Mouse (Mus musculus): ENCODE results near the gene Nlrp9b. TPM values are rescaled to one million over a fixed set of nuclear protein-coding genes. Genes with fewer than 3 reads are reported as not detected.
"Not testable (repeated sequence)": the region's sequence is repeated elsewhere in the genome, so short reads cannot be mapped to it uniquely, and the experiment has no call there.

Nlrp9b gene
- polyA plus RNA-seq, 1 experiment from 2014 or later, result not detected

- H3K27me3 ChIP-seq (replicated peaks; ENCODE audit: control insufficient read depth, insufficient read depth, low read length), result no peaks in the 10 kb centered on the region
- H3K4me1 ChIP-seq (ENCODE audit: control insufficient read depth, insufficient read depth, low read length), result no peaks in the 10 kb centered on the region
- ATAC-seq (ENCODE audit: low read depth) (no peak), DNase-seq (ENCODE audit: low spot score) (no peak)
- no peaks in the 10 kb centered on the region for H3K9me3 ChIP-seq (ENCODE audit: control insufficient read depth, low read length)
- 63% methylated on average over 2 of the region's 2 CpGs for WGBS
- H3K27ac ChIP-seq (replicated peaks; ENCODE audit: low read depth, low read length), result no peak overlapping the region
- H3K4me3 ChIP-seq (ENCODE audit: low read depth, low read length), result no peak overlapping the region
- no peaks in the 10 kb centered on the region for H3K36me3 ChIP-seq (ENCODE audit: control insufficient read depth, insufficient read depth, low read length)
- H3K9ac ChIP-seq (ENCODE audit: low read depth, low read length), result no peak overlapping the region
- no peak overlapping the region for H3K4me2 ChIP-seq (ENCODE audit: low read depth, low read length)
Measured at GRCm38 (mm10) chr7:20009987-20010386, 18.7 kb downstream of the Nlrp9b start.

- H3K9me3 ChIP-seq (ENCODE audit: control insufficient read depth, low read length); H3K27me3 ChIP-seq (replicated peaks; ENCODE audit: control insufficient read depth, insufficient read depth, low read length); DNase-seq (ENCODE audit: low spot score); H3K4me2 ChIP-seq (ENCODE audit: low read depth, low read length); ATAC-seq (ENCODE audit: low read depth); H3K27ac ChIP-seq (replicated peaks; ENCODE audit: low read depth, low read length); H3K4me1 ChIP-seq (ENCODE audit: control insufficient read depth, insufficient read depth, low read length); H3K9ac ChIP-seq (ENCODE audit: low read depth, low read length); H3K36me3 ChIP-seq (ENCODE audit: control insufficient read depth, insufficient read depth, low read length); H3K4me3 ChIP-seq (ENCODE audit: low read depth, low read length): not testable (repeated sequence)
- WGBS, result 72% methylated on average over 4 of the region's 4 CpGs
Measured at GRCm38 (mm10) chr7:20064100-20064499, 72.8 kb downstream of the Nlrp9b start.

GRCm38 (mm10) chr7:20078118-20078517 is 86.9 kb downstream of the Nlrp9b start:
- H3K9ac ChIP-seq (ENCODE audit: low read depth, low read length); H3K4me2 ChIP-seq (ENCODE audit: low read depth, low read length); DNase-seq (ENCODE audit: low spot score); H3K36me3 ChIP-seq (ENCODE audit: control insufficient read depth, insufficient read depth, low read length); ATAC-seq (ENCODE audit: low read depth); H3K4me3 ChIP-seq (ENCODE audit: low read depth, low read length); H3K27ac ChIP-seq (replicated peaks; ENCODE audit: low read depth, low read length); H3K4me1 ChIP-seq (ENCODE audit: control insufficient read depth, insufficient read depth, low read length); H3K27me3 ChIP-seq (replicated peaks; ENCODE audit: control insufficient read depth, insufficient read depth, low read length); H3K9me3 ChIP-seq (ENCODE audit: control insufficient read depth, low read length): not testable (repeated sequence)
- 76% methylated on average over 18 of the region's 18 CpGs for WGBS

GRCm38 (mm10) chr7:20099380-20099779 is 108.1 kb downstream of the Nlrp9b start, which contains the start of gene Vmn1r91:
Gene Vmn1r91 (plus strand): TSS chr7:20099680.
- not testable (repeated sequence) for H3K27me3 ChIP-seq (replicated peaks; ENCODE audit: control insufficient read depth, insufficient read depth, low read length); H3K36me3 ChIP-seq (ENCODE audit: control insufficient read depth, insufficient read depth, low read length); ATAC-seq (ENCODE audit: low read depth); H3K4me3 ChIP-seq (ENCODE audit: low read depth, low read length); H3K4me1 ChIP-seq (ENCODE audit: control insufficient read depth, insufficient read depth, low read length); H3K9me3 ChIP-seq (ENCODE audit: control insufficient read depth, low read length); H3K27ac ChIP-seq (replicated peaks; ENCODE audit: low read depth, low read length); H3K9ac ChIP-seq (ENCODE audit: low read depth, low read length); H3K4me2 ChIP-seq (ENCODE audit: low read depth, low read length); DNase-seq (ENCODE audit: low spot score)
- 81% methylated on average over 5 of the region's 5 CpGs for WGBS

- not testable (repeated sequence) for H3K9me3 ChIP-seq (ENCODE audit: control insufficient read depth, low read length); H3K27ac ChIP-seq (replicated peaks; ENCODE audit: low read depth, low read length); H3K9ac ChIP-seq (ENCODE audit: low read depth, low read length); H3K4me2 ChIP-seq (ENCODE audit: low read depth, low read length); DNase-seq (ENCODE audit: low spot score); H3K4me1 ChIP-seq (ENCODE audit: control insufficient read depth, insufficient read depth, low read length); H3K36me3 ChIP-seq (ENCODE audit: control insufficient read depth, insufficient read depth, low read length); H3K27me3 ChIP-seq (replicated peaks; ENCODE audit: control insufficient read depth, insufficient read depth, low read length); ATAC-seq (ENCODE audit: low read depth); H3K4me3 ChIP-seq (ENCODE audit: low read depth, low read length)
- no CpG with 5 or more reads among the region's 2 CpGs for WGBS
Measured at GRCm38 (mm10) chr7:20122479-20122878, 131.2 kb downstream of the Nlrp9b start, which contains the start of gene Gm16442. Gene Gm16442 (minus strand): TSS chr7:20122579.

Other genes with a start within 250 kb of the Nlrp9b start
- 55.2 and 62.0 TPM in 2 replicates for gene Nectin2, start 241.0 kb upstream of the Nlrp9b start, polyA plus RNA-seq (2014; fragmentation: Nextera tagmentation; extraction: Ambion mirVana)
- gene Bcam, start 220.4 kb upstream of the Nlrp9b start, polyA plus RNA-seq (2014; fragmentation: Nextera tagmentation; extraction: Ambion mirVana), result 101 and 114 TPM in 2 replicates
- 4.7 TPM in 2 replicates for gene Cblc, start 194.7 kb upstream of the Nlrp9b start, polyA plus RNA-seq (2014; fragmentation: Nextera tagmentation; extraction: Ambion mirVana)
- 4.3 and 4.6 TPM in 2 replicates for gene Bcl3, start 168.7 kb upstream of the Nlrp9b start, polyA plus RNA-seq (2014; fragmentation: Nextera tagmentation; extraction: Ambion mirVana)
- 0.69 and 0.75 TPM in 2 replicates for gene Gm19345, start 139.5 kb upstream of the Nlrp9b start, polyA plus RNA-seq (2014; fragmentation: Nextera tagmentation; extraction: Ambion mirVana)
- not detected in 2 replicates for gene Ceacam16, start 130.2 kb upstream of the Nlrp9b start, polyA plus RNA-seq (2014; fragmentation: Nextera tagmentation; extraction: Ambion mirVana)
- gene Ceacam19, start 103.5 kb upstream of the Nlrp9b start, polyA plus RNA-seq (2014; fragmentation: Nextera tagmentation; extraction: Ambion mirVana), result 1.2 TPM in 2 replicates
- 9.0 and 10.2 TPM in 2 replicates for gene Pvr, start 70.3 kb upstream of the Nlrp9b start, polyA plus RNA-seq (2014; fragmentation: Nextera tagmentation; extraction: Ambion mirVana)
- gene Igsf23, start 40.7 kb upstream of the Nlrp9b start, polyA plus RNA-seq (2014; fragmentation: Nextera tagmentation; extraction: Ambion mirVana), result not detected in 2 replicates
- not detected in 2 replicates for gene Ceacam20, start 26.1 kb upstream of the Nlrp9b start, polyA plus RNA-seq (2014; fragmentation: Nextera tagmentation; extraction: Ambion mirVana)
- not detected in 2 replicates for gene Vmn1r91, start 108.2 kb downstream of the Nlrp9b start, polyA plus RNA-seq (2014; fragmentation: Nextera tagmentation; extraction: Ambion mirVana)
- not detected in 2 replicates for gene Gm16442, start 131.1 kb downstream of the Nlrp9b start, polyA plus RNA-seq (2014; fragmentation: Nextera tagmentation; extraction: Ambion mirVana)
- gene Vmn1r93, start 147.6 kb downstream of the Nlrp9b start, polyA plus RNA-seq (2014; fragmentation: Nextera tagmentation; extraction: Ambion mirVana), result not detected in 2 replicates
- gene Vmn1r94, start 176.9 kb downstream of the Nlrp9b start, polyA plus RNA-seq (2014; fragmentation: Nextera tagmentation; extraction: Ambion mirVana), result not detected in 2 replicates
- not detected in 2 replicates for gene Vmn1r95, start 202.2 kb downstream of the Nlrp9b start, polyA plus RNA-seq (2014; fragmentation: Nextera tagmentation; extraction: Ambion mirVana)
- gene Gm6164, start 214.1 kb downstream of the Nlrp9b start, polyA plus RNA-seq (2014; fragmentation: Nextera tagmentation; extraction: Ambion mirVana), result not detected in 2 replicates
- gene Gm4498, start 242.4 kb downstream of the Nlrp9b start, polyA plus RNA-seq (2014; fragmentation: Nextera tagmentation; extraction: Ambion mirVana), result not detected in 2 replicates